Mouse (Mus musculus) ES-E14 (cell line): ENCODE results near the gene Sars2. TPM values are rescaled to one million over a fixed set of nuclear protein-coding genes. Genes with fewer than 3 reads are reported as not detected.

Source experiments
- DNase-seq: peaks from one replicate; pipeline ENCODE4 v3.0.0-alpha.2; 2013; ENCODE audit warnings: low read depth, low spot score
- H3K27ac ChIP-seq: 2 replicates; pipeline ENCODE4 v1.5.1; 2012; ENCODE audit warnings: low read depth, mild to moderate bottlenecking, low read length, moderate library complexity, mixed read lengths; ENCODE audit not compliant: poor library complexity, insufficient read depth, severe bottlenecking
- H3K36me3 ChIP-seq: 2 replicates; pipeline ENCODE4 v1.6.1; 2012; ENCODE audit warnings: mild to moderate bottlenecking, low read length, moderate library complexity, mixed read lengths; ENCODE audit not compliant: control insufficient read depth, poor library complexity, insufficient read depth, severe bottlenecking
- H3K4me1 ChIP-seq, 2 experiments: fragments of 150-350 bp in 1 of 2; sonication (generic) in 1 of 2; 2 replicates each; pipeline ENCODE4 v1.6.1; 2012; ENCODE audit warnings: low read length in 2 of 2, mild to moderate bottlenecking in 1 of 2, mixed read lengths in 1 of 2; ENCODE audit not compliant: control insufficient read depth in 2 of 2, insufficient read depth in 2 of 2, poor library complexity in 1 of 2
- H3K4me3 ChIP-seq, 2 experiments: fragments of 150-350 bp in 1 of 2; sonication (generic) in 1 of 2; 2 replicates each; pipeline ENCODE4 v1.5.1; 2012; ENCODE audit warnings: low read length in 2 of 2, low read depth in 1 of 2, mild to moderate bottlenecking in 1 of 2, mixed read lengths in 1 of 2; ENCODE audit not compliant: insufficient read depth in 1 of 2, poor library complexity in 1 of 2, severe bottlenecking in 1 of 2
- H3K9ac ChIP-seq: 2 replicates; pipeline ENCODE4 v1.6.1; 2012; ENCODE audit warnings: low read depth, mild to moderate bottlenecking, low read length, mixed read lengths; ENCODE audit not compliant: poor library complexity, insufficient read depth, severe bottlenecking
- H3K9me3 ChIP-seq: fragments of 150-350 bp; sonication (generic); 2 replicates; pipeline ENCODE4 v1.6.1; 2012; ENCODE audit warnings: low read depth, mild to moderate bottlenecking, low read length; ENCODE audit not compliant: control insufficient read depth, insufficient read depth
- CHD2 ChIP-seq: IDR thresholded peaks from 2 replicates; pipeline ENCODE4 v1.6.1; 2014; ENCODE audit warnings: mild to moderate bottlenecking, low read depth, low read length, inconsistent platforms
- HCFC1 ChIP-seq: IDR thresholded peaks from 2 replicates; pipeline ENCODE4 v1.6.1; 2012; ENCODE audit warnings: low read length, inconsistent platforms, borderline replicate concordance; ENCODE audit not compliant: insufficient read depth
- MAFK ChIP-seq: IDR thresholded peaks from 2 replicates; pipeline ENCODE4 v1.6.1; 2014; ENCODE audit warnings: mild to moderate bottlenecking, low read depth, low read length, inconsistent platforms; ENCODE audit not compliant: insufficient read depth
- ZC3H11A ChIP-seq: IDR thresholded peaks from 2 replicates; pipeline ENCODE4 v1.6.1; 2012; ENCODE audit warnings: low read depth, mild to moderate bottlenecking, inconsistent platforms, low read length, borderline replicate concordance
- ZNF384 ChIP-seq: IDR thresholded peaks from 2 replicates; pipeline ENCODE4 v1.6.1; 2012; ENCODE audit warnings: low read depth, low read length, inconsistent platforms
- in situ Hi-C, 2 experiments: fragments of 600-800 bp; cut with MboI; formaldehyde crosslinking; loops; one replicate each; pipeline ENCODE4 v1.15.1; 2025; ENCODE audit warnings: low sequenced_read_pairs in 2 of 2, inconsistent platforms in 1 of 2; ENCODE audit not compliant: unreplicated experiment in 2 of 2
- total RNA-seq: library from RNA; depleted of rRNA; stranded (reverse); fragments of 300-350 nt; gene quantifications from 2 replicates; pipeline ENCODE4 v1.2.3, GENCODE M21; 2012

The Sars2 gene
- total RNA-seq, 1 experiment, result 25.2 TPM

DNA sequence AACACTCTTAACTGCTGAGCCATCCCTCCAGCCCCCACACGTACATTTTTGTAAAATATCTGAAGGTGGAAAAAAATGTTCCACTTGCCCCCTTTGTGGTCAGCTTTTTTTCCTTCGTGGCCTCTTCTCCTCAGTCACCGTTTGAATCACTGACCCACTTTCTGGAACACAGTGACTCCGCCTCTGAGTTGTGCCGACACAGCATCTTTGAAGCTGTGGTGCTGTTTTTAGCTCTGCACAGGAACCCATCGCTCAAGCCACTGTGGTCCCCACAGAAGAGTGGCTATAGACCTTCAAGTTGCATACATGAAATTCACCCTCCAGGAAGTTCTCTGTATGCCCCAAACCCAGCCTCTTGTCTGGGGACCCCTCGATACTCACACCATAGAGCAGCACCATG lies 39.1 kb downstream of the Sars2 start:
- H3K9me3 ChIP-seq, result no peaks in the 10 kb centered on the region
- H3K9ac ChIP-seq, result no peak overlapping the region
- TF ChIP-seq MAFK (peak; percentile 48; the same call in 1 of the 2 replicates), CHD2 (no peak), HCFC1 (no peak)
- H3K27ac ChIP-seq, result no peak overlapping the region
- in situ Hi-C loops, result no loop called here
- H3K4me3 ChIP-seq, result no peak overlapping the region
- DNase-seq, result no peak
- peaks cover 3 to 5% of the 10 kb centered on the region in 2 experiments; a peak in 2 of 4 replicates for H3K4me1 ChIP-seq
- H3K36me3 ChIP-seq, result no peaks in the 10 kb centered on the region

DNA sequence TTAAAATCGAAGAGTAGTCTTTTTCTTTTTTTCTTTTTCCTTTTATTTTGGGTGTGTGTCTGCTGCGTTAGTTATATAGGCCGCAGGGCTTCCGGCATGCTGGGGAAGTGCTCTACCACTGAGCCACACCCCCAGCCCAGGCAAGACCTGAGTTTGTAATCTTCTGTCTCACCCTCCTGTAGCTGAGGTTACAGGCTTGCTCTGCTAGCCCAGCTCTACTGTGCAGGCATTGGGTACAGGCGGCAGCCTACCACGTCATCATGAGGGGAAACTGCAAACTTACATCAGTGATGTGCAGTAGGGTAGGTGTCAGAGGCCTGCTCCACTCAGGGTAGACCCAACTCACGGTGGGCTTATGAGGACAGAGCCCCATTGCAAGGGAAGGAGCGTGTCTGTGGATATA lies 39.5 kb downstream of the Sars2 start:
- no peak overlapping the region for H3K4me3 ChIP-seq
- TF ChIP-seq CHD2 (no peak), HCFC1 (no peak), ZC3H11A (no peak), MAFK (no peak), ZNF384 (no peak)
- no peak for DNase-seq
- in situ Hi-C loops, result no loop called here
- H3K27ac ChIP-seq, result no peak overlapping the region
- no peaks in the 10 kb centered on the region for H3K36me3 ChIP-seq
- H3K9ac ChIP-seq, result no peak overlapping the region
- H3K4me1 ChIP-seq, result peaks cover 3 to 5% of the 10 kb centered on the region in 2 experiments; a peak in 2 of 4 replicates
- H3K9me3 ChIP-seq, result no peaks in the 10 kb centered on the region

DNA sequence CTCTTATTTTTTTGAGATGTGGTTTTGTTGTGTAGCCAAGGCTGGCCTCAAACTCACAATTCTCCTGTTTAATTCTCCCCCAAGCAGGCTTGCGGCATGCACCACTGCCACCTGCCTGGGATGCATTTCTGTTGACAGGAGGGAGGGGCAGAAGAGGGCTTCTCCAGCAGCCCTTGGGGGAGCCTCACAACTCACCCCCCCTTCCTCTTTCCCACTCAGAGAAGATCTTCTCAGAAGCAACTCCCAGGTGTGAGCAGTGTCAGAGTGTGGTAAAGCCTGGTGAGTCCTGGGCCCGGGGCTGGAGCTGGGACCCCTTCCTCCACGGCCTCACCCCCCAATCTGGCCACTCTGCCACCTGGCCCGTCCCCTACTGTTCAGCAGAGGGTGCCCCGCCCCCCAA lies 43.4 kb downstream of the Sars2 start:
- no peak for DNase-seq
- TF ChIP-seq ZNF384, result no peak
- TF ChIP-seq HCFC1, result no peak
- TF ChIP-seq CHD2, result no peak
- TF ChIP-seq ZC3H11A, result no peak
- TF ChIP-seq MAFK, result no peak
- no peak overlapping the region for H3K4me3 ChIP-seq
- H3K27ac ChIP-seq, result no peak overlapping the region
- H3K9ac ChIP-seq, result no peak overlapping the region
- no peaks in the 10 kb centered on the region for H3K36me3 ChIP-seq
- H3K4me1 ChIP-seq, result peaks cover 5 to 17% of the 10 kb centered on the region in 2 experiments; a peak in 3 of 4 replicates
- in situ Hi-C loops, result no loop called here
- no peaks in the 10 kb centered on the region for H3K9me3 ChIP-seq

DNA sequence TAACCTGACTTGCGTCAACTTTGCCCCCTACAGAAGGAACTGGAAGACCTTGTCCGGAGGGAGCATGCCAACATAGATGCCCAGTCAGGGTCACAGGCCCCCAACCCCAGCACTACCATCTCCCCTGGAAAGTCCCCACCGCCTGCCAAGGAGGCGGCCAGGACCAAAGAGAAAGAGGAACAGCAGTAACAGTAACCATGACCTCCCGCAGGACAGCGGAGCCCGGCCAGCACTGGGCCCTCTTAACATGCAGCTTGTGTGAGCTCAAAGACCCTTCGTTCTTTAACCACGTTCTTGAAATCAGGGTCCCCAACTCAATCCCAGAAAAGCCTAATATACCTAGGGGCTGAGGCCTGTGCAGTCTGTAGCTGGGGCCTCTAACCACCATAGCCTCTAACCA lies 46.1 kb downstream of the Sars2 start:
- Histone ChIP-seq H3K9me3 (no peaks in the 10 kb centered on the region), H3K9ac (no peak overlapping the region), H3K4me3 (no peak overlapping the region), H3K27ac (no peak overlapping the region), H3K4me1 (peaks cover 7 to 30% of the 10 kb centered on the region in 2 experiments; a peak in 3 of 4 replicates), H3K36me3 (no peaks in the 10 kb centered on the region)
- DNase-seq, result no peak
- no peak for TF ChIP-seq HCFC1
- in situ Hi-C loops, result no loop called here
